Mouse (Mus musculus): ENCODE measurements around the gene Ccdc117.
"Not testable (repeated sequence)": the region's sequence is repeated elsewhere in the genome, so short reads cannot be mapped to it uniquely, and the experiment has no call there.

Ccdc117 gene

DNA sequence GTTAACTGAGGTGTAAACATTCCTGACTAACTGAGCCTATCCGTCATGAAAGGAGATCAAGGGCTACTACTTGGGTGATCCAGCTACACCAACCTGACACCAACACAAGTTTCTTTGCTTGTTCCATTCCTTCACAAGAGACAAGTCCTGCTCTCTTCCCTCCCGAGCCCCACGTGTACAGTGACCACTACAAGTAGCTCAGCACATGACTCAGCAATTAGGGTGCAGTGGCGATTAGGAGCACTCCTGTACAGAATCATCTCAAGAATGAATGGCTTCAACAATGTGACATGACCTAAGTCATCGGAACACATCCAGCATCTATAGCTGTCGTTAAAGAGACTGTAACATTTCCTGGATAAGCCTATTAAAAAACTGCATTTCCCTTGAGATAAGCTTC, 11.3 kb downstream of the Ccdc117 start:
- DNase-seq (ENCODE audit: low spot score), result no peak

DNA sequence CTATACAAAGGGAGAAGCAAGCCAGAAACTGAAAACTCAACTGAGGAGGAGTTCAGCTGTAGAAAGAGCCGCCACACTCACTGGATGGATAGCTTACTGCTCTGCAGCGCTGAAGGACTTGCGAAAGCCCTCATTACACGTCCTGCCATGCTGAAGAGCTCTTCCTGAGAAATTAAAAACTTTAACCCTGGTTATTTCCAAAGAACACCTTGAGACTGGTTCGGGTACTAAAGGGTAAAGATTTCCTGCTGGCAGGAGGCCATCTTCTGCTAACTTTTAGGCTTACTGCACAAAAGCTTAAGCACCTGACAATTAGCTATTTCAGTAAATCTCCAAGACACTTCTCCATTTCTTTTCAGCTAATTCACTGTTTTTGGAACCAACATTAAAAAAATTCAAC, 11.8 kb downstream of the Ccdc117 start:
- no peak for DNase-seq (ENCODE audit: low spot score)

DNA sequence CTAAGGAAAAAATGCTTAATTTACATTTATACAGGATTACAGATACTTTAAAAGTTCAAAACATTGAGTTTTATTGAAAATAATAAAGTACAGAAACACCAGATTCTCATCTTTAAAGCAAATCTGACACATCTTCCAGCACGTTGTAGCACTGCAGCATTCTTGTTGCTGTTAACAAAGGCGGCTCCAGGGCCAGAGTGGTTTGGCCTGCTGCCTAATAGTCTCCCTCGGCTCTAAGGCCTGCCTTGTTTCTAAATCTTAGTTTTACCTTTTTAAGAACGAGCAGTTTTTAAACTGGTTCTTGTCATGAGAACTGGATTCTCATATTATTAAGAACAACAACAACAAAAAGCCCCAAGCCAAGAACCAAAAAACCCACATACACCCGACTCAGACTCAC, 13.1 kb downstream of the Ccdc117 start:
- DNase-seq (ENCODE audit: low spot score), result no peak

DNA sequence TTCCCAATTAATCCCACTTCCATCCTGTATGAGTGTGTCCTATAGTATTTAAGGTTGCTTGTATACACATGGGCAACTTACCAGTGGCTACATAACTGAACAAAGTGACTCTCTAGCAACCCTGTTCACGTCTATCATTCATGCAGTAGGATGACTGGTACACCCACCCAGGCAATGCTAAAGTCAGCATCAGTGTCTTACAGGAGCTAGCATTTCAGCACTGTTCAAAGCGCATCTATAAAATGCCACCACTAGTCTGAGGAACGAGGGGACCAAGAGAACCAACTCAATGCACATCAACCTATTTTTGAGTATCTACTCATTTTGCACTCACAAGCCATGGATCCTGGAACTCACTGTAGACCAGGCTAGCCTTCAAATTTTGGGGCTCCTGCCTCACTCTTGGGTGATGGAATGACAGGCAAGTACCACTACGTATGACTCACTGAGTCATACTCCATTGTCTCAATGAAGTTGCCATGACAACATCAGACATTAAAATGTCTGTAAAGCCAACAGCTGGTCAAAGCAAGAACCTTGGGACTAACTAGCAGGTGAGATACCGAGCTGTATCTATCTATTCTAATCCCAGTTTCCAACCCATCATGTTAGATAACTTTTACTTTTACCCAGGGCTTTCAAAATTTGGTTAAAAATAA, 14.0 kb downstream of the Ccdc117 start:
- no peak for DNase-seq (ENCODE audit: low spot score)

DNA sequence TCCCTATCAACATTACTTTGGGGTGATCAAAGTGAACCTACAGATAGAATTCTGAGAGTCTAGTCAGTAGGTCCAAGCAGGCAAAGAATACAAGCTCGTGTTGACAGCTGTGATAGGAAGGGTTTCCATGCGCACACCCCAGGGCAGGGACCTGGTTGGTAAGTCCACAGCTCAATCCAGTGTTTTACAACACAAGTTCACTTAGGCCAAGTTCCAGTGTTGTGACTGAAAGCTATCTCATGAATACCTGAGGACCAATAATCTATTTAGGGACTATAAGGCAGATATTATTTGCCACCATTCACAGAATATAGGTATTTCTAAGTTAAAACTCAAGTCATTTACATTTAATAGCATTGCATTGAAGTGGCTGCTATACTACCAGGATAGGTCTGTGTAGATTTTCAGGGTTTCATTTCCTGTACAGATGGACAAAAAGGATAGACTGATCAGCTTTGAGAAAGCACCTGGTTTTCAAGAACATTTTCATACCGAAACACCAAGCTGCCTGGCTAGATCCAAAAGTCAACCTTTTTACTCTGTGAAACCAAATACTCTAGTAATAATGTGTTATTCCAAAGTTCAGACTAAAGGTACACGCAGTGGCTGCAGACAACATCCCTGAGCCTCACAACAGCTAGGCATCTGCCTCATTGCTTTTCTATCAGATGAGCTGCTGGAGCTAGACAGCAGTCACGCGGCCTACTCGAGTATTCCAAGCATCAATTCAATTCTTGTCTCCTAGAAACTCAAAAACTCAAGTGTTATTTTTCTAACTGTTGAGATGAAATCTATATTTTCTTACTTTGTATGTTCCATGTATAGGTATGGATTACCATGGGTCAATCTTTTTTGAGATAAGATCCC, 15.2 kb downstream of the Ccdc117 start:
- no peak for DNase-seq (ENCODE audit: low spot score)

DNA sequence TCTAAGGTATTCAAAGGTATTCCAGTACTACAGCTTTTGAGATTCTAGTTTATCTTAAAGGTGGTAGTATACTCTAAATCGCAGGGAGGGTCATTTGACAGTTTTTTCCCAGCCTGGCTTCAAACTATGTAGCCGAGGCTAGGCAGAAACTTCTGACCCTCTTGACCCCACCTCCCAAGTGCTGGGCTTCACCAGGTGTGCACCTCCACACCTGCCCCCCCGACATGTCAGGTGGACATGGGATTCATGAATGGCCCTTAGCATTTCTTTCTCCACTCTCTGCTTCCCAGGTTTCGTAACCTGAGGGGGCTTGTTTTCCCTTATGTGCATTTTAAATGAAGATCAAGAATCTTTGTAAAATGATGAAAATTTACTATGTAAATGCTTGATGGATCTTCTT, 16.6 kb downstream of the Ccdc117 start:
- no peak for DNase-seq (ENCODE audit: low spot score)

DNA sequence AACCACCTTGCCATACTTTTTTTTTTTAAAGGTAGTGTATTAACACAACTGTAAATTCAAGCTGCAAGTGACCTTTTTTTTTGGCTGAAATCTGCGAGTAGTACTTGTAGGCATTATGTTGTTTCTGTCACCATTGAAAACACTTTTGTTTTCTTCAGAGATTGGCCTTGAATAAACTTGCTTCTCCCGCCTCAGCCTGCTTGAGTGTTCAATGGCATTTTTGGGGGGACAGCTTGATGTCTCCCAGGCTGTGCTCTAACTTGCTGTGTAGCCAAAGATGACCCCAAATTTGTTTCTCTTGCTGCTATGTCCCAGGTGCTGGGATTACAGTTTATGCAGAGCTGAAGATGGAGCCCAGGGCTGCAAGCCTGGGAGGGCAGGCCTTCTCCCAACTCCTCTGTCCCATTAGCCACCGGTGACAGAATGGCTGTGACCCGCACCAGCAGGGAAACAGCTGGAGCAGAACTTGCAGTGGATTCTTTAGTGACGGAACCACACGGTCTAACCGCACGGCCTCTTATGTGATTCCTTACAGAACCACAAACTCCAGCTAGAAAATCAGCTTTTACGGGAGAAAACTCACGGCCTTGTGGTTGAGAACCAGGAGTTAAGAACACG, 19.1 kb downstream of the Ccdc117 start:
- no peak for DNase-seq (ENCODE audit: low spot score)

DNA sequence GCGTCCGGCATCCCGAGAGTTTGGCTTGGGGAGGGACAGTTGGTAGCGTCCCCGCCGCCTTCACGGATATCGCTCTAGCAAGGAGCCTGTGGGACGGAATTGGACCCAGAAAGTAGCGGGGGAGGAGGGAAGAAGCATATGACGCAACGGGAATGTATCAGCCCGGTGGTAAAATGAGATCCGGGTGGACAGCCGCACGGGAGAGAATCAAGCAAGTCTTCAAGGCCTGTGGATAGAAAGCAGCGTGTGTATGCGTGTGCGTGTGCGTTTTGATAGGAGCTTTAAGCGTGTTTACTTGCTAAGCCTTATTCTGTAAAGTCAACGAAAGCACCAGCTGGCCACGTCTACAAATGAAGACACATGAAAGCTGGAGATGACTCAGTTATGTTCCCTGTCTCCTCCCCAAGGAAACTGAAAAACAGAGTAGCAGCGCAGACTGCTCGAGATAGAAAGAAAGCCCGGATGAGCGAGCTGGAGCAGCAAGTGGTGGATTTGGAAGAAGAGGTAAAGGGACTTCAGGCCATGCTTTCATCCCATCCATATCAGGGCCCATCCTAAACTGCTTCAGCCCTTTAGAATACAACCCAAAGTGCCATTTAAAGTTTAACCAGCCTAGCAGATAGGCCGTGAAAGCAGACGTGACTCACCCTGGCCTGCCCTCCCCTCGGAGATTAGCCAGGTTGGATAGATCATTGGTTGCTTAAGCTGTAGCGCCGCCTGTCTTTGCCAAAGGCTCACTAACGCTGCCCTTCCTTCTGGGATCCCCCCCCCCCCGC, 20.3 kb downstream of the Ccdc117 start:
- DNase-seq (ENCODE audit: low spot score), result peak; percentile 80

DNA sequence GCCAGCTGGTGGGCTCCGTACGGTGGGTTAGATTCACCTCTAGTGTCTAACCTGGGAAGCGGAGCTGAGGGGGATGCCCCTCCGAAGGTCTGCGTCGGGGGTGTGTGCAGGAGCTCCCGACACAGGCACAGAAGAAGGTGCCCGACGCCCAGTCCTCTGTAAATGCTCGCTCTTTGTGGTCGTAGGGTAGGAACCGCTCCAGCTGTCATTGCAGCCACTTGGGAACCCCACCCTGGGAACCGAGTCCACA, 20.8 kb downstream of the Ccdc117 start:
- peak; percentile 56 for DNase-seq (ENCODE audit: low spot score)

DNA sequence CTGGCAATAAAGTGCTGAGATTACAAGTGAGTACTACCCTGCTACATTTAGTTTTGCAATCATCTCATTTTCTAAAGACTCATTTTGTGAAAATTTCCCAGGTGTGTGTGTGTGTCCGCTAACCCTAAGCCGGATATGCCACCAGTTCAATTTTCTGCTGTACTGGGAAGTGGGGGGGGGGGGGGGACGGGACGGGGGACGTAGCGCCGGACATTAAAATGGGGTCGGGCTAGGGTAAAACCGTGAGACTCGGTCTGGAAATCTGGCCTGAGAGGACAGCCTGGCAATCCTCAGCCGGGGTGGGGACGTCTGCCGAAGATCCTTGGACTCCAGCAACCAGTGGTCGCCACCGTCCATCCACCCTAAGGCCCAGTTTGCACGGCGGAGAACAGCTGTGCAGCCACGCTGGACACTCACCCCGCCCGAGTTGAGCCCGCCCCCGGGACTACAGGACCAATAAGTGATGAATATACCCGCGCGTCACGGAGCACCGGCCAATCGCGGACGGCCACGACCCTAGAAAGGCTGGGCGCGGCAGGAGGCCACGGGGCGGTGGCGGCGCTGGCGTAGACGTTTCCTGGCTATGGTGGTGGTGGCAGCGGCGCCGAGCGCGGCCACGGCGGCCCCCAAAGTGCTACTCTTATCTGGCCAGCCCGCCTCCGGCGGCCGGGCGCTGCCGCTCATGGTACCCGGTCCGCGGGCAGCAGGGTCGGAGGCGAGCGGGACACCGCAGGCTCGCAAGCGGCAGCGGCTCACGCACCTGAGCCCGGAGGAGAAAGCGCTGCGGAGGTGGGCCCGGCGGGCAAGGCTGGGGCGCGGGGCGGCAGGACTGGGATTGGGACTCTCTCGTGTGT, 21.3 kb downstream of the Ccdc117 start, which contains the start of gene Xbp1:
TSS of gene Xbp1 (plus strand) at position 248 of the 854 bp plus-strand sequence.
- DNase-seq (ENCODE audit: low spot score), result peak; percentile 97

DNA sequence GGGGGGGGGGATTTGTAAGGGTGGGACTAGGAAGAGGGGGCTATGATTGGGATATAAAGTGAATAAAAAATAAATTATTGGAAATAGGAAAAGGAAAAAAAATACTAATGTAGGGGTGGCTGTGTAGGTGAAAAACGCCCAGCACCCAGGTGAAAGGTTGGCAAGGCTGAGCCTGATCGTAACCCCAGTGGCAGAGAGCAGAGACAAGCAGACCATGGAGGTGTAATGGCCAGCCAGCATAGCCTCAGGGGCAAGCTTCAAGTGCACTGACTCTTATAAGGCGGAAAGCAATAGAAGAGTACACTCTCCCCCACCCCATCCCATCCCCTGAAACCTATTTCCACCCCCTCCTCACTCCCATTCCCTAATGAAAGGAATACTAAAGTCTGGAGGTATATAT, 22.3 kb downstream of the Ccdc117 start:
- DNase-seq (ENCODE audit: low spot score), result no peak

DNA sequence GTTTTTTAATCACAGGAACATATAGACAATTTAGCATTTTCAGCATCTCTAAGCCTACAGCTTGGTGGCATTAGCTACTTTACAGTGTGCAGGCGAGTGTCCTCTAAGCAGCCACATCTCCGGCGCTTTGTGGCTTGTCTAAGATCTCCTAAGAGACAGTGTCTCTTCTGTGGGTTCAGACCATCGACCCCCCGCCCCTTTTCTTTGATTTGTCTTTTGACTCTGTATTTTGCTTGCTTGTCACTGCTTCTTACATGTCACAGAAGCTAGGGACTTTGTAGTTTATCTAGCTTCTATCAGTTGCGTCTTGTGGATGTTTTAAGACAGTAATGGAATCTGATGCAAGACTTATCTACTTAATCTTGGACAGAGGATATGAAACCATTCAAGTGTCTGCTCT, 24.6 kb downstream of the Ccdc117 start:
- DNase-seq (ENCODE audit: low spot score), result no peak

DNA sequence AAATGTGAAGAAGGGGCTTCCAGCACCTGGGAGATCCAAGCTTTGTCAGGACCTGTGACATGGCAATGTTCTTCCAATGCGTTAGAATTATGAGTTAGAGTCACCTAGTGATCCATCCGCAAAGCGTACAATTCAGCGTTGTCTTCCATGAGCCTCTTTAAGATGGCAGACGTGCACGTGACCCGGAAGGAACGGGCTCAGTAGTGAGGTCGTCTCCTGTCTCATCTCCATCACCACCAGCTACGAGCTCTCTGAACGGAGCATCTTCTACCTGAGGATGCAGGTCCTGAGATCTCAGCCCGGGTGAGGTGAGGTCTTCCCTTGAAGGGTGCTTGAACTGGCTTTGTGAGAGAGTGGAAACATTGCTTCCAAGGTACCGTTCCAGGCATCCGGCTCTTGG, 25.4 kb downstream of the Ccdc117 start:
- DNase-seq (ENCODE audit: low spot score), result no peak

DNA sequence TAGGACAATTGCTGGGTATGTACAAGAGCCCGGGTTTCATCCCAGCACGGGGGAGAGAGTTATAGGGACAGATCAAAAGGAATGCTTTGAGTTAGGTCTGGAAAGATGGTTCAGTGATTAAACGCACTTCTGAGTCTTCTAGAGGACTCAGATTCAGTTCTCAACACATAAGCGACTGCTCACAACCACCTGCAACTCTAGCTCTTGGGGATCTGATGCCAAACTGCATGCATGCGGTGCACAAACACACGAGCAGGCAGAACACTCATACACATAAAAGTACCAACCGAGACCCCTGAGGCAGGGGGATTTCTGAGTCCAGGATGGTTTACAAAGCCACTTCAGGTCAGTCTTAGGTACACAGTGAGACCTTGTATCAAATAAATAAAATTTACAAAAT, 25.8 kb downstream of the Ccdc117 start:
- DNase-seq (ENCODE audit: low spot score), result no peak

DNA sequence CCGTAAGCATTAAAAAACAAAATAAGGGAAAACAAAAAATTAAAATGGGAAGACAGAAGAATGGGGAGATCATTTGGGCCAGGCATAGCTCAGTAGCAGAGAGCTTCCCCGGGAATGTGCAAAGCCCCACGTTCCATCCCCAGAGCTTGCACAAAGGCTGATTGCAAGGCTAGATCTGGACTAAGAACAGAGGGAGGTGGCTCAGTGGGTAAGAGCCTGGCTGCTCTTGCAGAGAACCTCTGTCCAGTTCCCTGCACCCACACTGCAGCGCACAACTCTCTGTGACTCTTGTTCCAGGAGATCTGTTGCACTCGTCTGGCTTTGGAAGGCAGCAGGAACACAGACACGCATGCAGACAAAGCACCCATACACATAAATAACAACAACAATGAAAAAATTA, 26.3 kb downstream of the Ccdc117 start:
- no peak for DNase-seq (ENCODE audit: low spot score)

DNA sequence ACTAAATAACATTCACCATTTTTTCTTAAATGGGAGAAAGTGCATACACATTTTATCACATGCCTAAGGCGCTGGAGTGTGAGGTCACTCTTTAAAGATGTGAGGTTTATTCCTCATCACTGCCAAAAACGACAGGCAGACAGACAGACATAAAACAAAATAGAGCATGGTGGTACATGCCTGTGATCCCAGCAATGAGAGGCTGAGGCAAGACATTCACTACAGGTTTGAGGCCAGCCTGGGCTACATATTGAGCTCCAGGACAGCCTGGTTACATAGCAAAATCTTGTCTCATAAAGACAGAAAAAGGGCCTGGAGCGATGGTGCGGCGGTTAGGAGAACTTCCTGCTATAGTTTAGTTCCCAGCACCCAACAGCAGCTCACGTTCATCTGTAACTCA, 26.8 kb downstream of the Ccdc117 start:
- no peak for DNase-seq (ENCODE audit: low spot score)

DNA sequence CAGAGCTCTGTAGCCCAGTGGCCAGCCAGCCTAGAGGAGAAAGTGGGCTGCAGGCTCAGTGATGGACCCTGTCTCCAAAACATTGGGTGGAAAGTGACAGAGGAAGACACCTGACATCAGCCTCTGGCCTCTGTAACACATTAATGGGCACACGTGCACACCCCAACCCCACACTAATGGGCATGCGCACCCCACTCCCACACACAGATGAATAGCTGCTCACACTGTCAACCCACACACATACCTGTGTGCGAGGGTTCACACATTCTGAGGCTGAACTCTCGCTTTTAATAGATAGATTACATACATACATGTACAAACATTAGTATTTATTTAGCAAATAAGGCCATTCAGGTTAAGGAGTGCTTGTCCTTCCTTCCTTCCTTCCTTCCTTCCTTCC, 27.9 kb downstream of the Ccdc117 start:
- no peak for DNase-seq (ENCODE audit: low spot score)

DNA sequence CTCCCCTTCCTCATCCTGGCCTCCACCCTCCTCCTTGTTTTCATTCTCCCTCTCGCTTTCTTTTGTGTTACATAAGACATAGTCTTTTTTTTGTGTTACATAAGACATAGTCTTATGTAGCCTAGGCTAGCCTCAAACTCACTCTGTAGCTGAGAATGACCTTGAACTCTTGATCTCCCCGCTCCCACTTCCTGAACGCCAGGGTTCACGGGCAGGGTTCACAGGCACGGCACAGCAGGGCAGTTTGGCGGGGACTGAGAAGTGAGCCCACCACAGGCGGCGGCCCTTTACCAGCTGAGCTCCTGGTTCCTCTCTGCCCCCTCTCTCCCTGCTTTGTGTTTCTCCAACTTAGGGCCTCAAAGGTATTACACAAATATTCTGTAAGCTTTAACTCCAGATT, 29.0 kb downstream of the Ccdc117 start:
- DNase-seq (ENCODE audit: low spot score), result no peak

DNA sequence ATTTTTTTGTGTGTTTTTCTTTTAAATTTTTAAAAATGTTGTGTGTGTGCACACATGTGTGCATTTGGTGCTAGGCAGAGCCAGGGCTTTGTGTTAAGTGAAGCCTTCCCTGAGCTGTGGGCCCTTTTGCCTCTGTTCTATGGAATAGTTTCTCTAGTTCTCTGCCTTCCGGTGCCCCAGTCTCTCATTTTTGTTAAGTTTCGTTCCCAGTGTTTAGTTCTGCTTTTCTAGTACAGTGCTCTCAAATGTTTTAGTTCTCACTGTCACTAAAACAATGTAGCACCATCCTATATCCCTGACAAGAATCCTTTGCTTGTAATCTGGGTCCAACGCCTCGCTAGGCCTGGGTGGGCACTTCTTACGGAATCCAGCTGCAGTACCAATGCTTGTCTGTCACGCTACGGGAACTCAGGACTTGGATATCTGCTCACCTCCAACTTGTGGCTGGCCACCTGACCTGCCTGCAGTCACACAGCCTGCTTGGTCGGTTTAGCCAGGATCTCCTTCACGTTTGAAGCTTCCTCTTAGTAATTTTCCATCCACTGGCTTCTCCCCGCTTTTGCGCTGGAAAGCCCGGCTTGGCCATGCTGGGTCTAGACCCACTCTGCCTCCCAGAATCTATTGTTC, 29.8 kb downstream of the Ccdc117 start:
- DNase-seq (ENCODE audit: low spot score), result no peak

DNA sequence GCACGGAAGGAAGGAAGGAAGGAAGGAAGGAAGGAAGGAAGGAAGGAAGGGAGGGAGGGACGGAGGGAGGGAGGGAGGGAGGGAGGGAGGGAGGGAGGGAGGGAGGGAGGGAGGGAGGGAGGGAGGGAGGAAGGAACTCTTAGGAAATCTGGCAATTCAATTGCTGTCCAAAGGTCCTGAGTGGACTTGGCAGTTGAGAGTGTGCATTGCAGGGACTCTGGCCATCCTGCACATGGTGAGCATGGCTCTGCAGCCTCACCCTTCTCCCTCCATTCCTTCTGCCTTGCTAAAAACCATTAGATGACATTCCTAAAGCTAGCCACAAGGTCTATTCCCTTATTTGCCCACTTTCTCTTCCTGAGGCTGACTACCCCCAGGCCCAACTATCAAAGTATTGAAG, 31.3 kb downstream of the Ccdc117 start:
- DNase-seq (ENCODE audit: low spot score), result not testable (repeated sequence)

DNA sequence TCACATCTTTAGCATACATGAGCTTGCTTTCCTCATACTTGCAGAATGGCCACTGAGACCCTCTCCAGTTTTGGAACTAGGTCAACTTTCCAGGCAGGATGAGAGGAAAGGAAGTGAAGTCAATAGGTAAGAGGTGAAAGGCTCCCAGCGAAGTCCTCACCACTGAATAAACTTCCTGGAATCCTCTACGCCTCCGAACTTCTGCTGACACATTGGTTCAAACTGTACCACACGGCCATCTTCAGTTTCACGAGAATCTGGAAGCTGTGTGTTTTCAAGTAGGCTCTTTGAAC, 31.9 kb downstream of the Ccdc117 start:
- no peak for DNase-seq (ENCODE audit: low spot score)

Data from embryo, embryonic 10.5 days (tissue).